ENCODE assay signal across 22 mouse cellular contexts in the genomic region with DNA sequence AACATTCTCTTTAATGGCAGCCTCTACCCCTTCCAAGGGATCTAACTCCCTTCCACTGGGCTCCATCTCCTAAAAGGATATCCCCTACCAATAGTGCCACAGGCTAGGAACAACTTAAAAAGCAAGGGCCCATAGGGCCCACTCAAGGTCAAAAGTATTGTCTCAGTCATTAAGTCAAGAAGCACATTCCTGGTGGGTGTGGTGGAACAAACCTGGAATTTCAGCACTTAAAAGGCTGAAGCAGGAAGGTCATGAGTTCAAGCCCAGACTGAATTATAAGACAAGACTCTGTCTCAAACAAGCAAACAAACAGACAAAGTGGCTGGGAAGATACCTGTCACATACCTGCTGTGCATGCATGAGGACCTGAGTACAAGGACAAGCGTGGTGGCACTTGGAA. TPM values are rescaled to one million over a fixed set of nuclear protein-coding genes. Genes with fewer than 3 reads are reported as not detected.
"Had no signal": no experiment of that assay in that cellular context is flagged by ENCODE, and none has a peak within 500 bp of the region (broad histone marks: within the 10 kb centered on the region; RNA-seq: fewer than 3 reads in every experiment).

No protein-coding gene starts in this region.

- H3K4me1 ChIP-seq: neural tube, embryonic 15.5 days; stomach, embryonic 15.5 days had no signal

- H3K27ac ChIP-seq: neural tube, embryonic 15.5 days; stomach, embryonic 15.5 days; stomach, postnatal 0 days had no signal

- DNase-seq: retina, postnatal 1 day; right cerebral cortex, adult 18-20 months; right cerebral cortex, postnatal 14 days; right cerebral cortex, postnatal 25 days; right cerebral cortex, postnatal 4 days; spleen, adult 18-20 months; thymus, adult 18-20 months; thymus, adult 2 months; thymus, postnatal 14 days; thymus, postnatal 25 days; thymus, postnatal 36 days; thymus, postnatal 4 days had no signal

- H3K9ac ChIP-seq: neural tube, embryonic 15.5 days; stomach, embryonic 15.5 days had no signal

- H3K4me3 ChIP-seq: neural tube, embryonic 15.5 days; stomach, embryonic 15.5 days had no signal

- H3K36me3 ChIP-seq: neural tube, embryonic 15.5 days; stomach, embryonic 15.5 days had no signal

- H3K27me3 ChIP-seq: neural tube, embryonic 15.5 days; stomach, embryonic 15.5 days had no signal

- H3K9me3 ChIP-seq: neural tube, embryonic 15.5 days; stomach, embryonic 15.5 days had no signal

RNA-seq across cellular contexts. Expression of gene Rnf212b, which starts 18.0 kb away (rescaled TPM):
- total RNA-seq: neutrophil, adult 5-6 weeks had no signal
- polyA plus RNA-seq: neural tube, embryonic 14.5 days; small intestine, adult 2 months; spleen, adult 2 months; stomach, embryonic 14.5 days; stomach, embryonic 15.5 days; stomach, embryonic 16.5 days; stomach, postnatal 0 days; thymus, postnatal 0 days had no signal
